Mouse (Mus musculus) lung, postnatal 0 days (tissue): ENCODE measurements around the gene Gps2.

ENCODE experiments used
- CTCF ChIP-seq: IDR thresholded peaks from 2 replicates; pipeline ENCODE4 v1.5.1; 2016; ENCODE audit warnings: antibody characterized with exemption, mild to moderate bottlenecking
- EP300 ChIP-seq: IDR thresholded peaks from 2 replicates; pipeline ENCODE4 v1.6.1; 2016; ENCODE audit warnings: antibody characterized with exemption, mild to moderate bottlenecking, control low read depth

DNA sequence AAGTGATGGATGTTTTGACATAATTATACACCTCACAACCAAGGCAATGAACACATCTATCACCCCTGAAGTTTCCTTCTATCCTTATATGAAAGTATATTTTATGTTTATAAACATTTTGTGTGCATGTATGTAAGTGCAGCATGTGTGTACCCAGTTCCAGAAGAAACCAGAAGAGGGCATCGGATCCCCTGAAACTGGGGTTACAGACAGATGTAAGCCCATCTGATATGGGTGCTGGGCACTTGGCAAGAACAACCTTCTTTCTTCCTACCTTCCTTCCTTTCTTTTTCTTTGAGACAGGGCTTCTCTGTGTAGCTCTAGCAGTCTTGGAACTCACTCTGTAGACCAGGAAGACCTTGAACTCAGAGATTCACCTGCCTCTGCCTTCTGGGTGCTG lies 42.5 kb downstream of the Gps2 start:
- TF ChIP-seq CTCF (peak; percentile 32), EP300 (no peak)
